Mouse (Mus musculus) myocyte (in vitro differentiated cells): Measurements from ENCODE around the gene Osbpl2. TPM values are rescaled to one million over a fixed set of nuclear protein-coding genes. Genes with fewer than 3 reads are reported as not detected.

Experiments
- H3K27me3 ChIP-seq: one replicate; pipeline ENCODE4 v1.6.1; 2011; ENCODE audit not compliant: control insufficient read depth, insufficient read depth, insufficient read length
- H3K36me3 ChIP-seq: one replicate; pipeline ENCODE4 v1.6.1; 2011; ENCODE audit not compliant: control insufficient read depth, insufficient read depth
- H3K4me2 ChIP-seq: one replicate; pipeline ENCODE4 v1.6.1; 2011; ENCODE audit warnings: low read depth, control low read depth
- H3K4me3 ChIP-seq: one replicate; pipeline ENCODE4 v1.5.1; 2011; ENCODE audit warnings: mild to moderate bottlenecking, control low read depth, moderate library complexity
- H3K79me2 ChIP-seq: one replicate; pipeline ENCODE4 v1.6.1; 2011; ENCODE audit not compliant: control insufficient read depth, insufficient read depth
- H3ac ChIP-seq: one replicate; pipeline ENCODE4 v1.6.1; 2011; ENCODE audit not compliant: control insufficient read depth, insufficient read length
- CEBPB ChIP-seq: IDR thresholded peaks from 2 replicates; pipeline ENCODE4 v1.6.1; 2011; ENCODE audit warnings: mild to moderate bottlenecking, moderate library complexity; ENCODE audit not compliant: poor library complexity, insufficient read depth, severe bottlenecking
- E2F4 ChIP-seq: IDR thresholded peaks from one replicate; pipeline ENCODE4 v1.6.1; 2011; ENCODE audit warnings: mild to moderate bottlenecking, control low read depth, moderate library complexity; ENCODE audit not compliant: insufficient read depth
- MAX ChIP-seq: IDR thresholded peaks from one replicate; pipeline ENCODE4 v1.6.1; 2011; ENCODE audit warnings: low read depth, mild to moderate bottlenecking, control low read depth
- MYOD1 ChIP-seq, 3 experiments: IDR thresholded peaks; one replicate each; pipeline ENCODE4 v1.6.1; 2011; ENCODE audit warnings: control low read depth in 2 of 3, low read depth in 2 of 3, mild to moderate bottlenecking in 2 of 3, moderate library complexity in 1 of 3; ENCODE audit not compliant: insufficient read length in 2 of 3, control insufficient read depth in 1 of 3
- MYOG ChIP-seq, 3 experiments: IDR thresholded peaks; one replicate each; pipeline ENCODE4 v1.6.1; 2011; ENCODE audit warnings: control low read depth in 2 of 3, low read depth in 2 of 3, mild to moderate bottlenecking in 2 of 3; ENCODE audit not compliant: insufficient read length in 2 of 3, control insufficient read depth in 1 of 3, insufficient read depth in 1 of 3
- POLR2A ChIP-seq: IDR thresholded peaks from one replicate; pipeline ENCODE4 v1.6.1; 2011; ENCODE audit warnings: low read depth, mild to moderate bottlenecking, control low read depth, moderate library complexity; ENCODE audit not compliant: insufficient read length
- POLR2AphosphoS2 ChIP-seq: IDR thresholded peaks from one replicate; pipeline ENCODE4 v1.6.1; 2011; ENCODE audit warnings: low read depth, control low read depth; ENCODE audit not compliant: insufficient read length
- REST ChIP-seq: IDR thresholded peaks from one replicate; pipeline ENCODE4 v1.6.1; 2011; ENCODE audit warnings: mild to moderate bottlenecking, control low read depth, moderate library complexity; ENCODE audit not compliant: insufficient read depth, insufficient read length
- SRF ChIP-seq: IDR thresholded peaks from one replicate; pipeline ENCODE4 v1.6.1; 2011; ENCODE audit warnings: low read depth; ENCODE audit not compliant: control insufficient read depth, insufficient read length
- TCF12 ChIP-seq: IDR thresholded peaks from one replicate; pipeline ENCODE4 v1.6.1; 2011; ENCODE audit warnings: mild to moderate bottlenecking, control low read depth; ENCODE audit not compliant: poor library complexity, insufficient read depth, severe bottlenecking
- TCF3 ChIP-seq: IDR thresholded peaks from one replicate; pipeline ENCODE4 v1.6.1; 2011; ENCODE audit warnings: low read depth, control low read depth; ENCODE audit not compliant: insufficient read length
- USF1 ChIP-seq: IDR thresholded peaks from one replicate; pipeline ENCODE4 v1.6.1; 2011; ENCODE audit warnings: low read depth, mild to moderate bottlenecking, control low read depth, moderate library complexity
- polyA plus RNA-seq: library from polyadenylated mRNA; unstranded; fragments of >200 nt; fragmentation: generic; extraction: Trizol; gene quantifications from one replicate; pipeline ENCODE4 v1.2.1, GENCODE M21; 2012; ENCODE audit warnings: missing spikeins

Gene Osbpl2
- polyA plus RNA-seq, 1 experiment, result 34.8 TPM

- TF ChIP-seq POLR2AphosphoS2, result no peak
- TF ChIP-seq TCF3, result no peak
- no peak for TF ChIP-seq E2F4
- no peak for TF ChIP-seq POLR2A
- TF ChIP-seq MAX, result no peak
- TF ChIP-seq TCF12, result no peak
- TF ChIP-seq MYOD1 (IDR thresholded peaks at IDR 0.05; ENCODE audit: control insufficient read depth in 1 of 3, insufficient read length in 2 of 3, low read depth in 2 of 3), result no peak
- no peak for TF ChIP-seq REST
- TF ChIP-seq CEBPB, result no peak
- no peak for TF ChIP-seq SRF
- no peak for TF ChIP-seq USF1
- no peak for TF ChIP-seq MYOG (IDR thresholded peaks at IDR 0.05; ENCODE audit: control insufficient read depth in 1 of 3, insufficient read depth in 1 of 3, insufficient read length in 2 of 3, low read depth in 2 of 3)
- Histone ChIP-seq H3K36me3 (no peaks in the 10 kb centered on the region), H3K4me3 (no peak overlapping the region), H3K27me3 (peaks cover 72% of the 10 kb centered on the region), H3K79me2 (no peaks in the 10 kb centered on the region), H3K4me2 (peak overlapping the region; percentile 18), H3ac (no peak overlapping the region)
Observed at GRCm38 (mm10) chr2:180104659-180105377, 14.3 kb upstream of the Osbpl2 start.

DNA sequence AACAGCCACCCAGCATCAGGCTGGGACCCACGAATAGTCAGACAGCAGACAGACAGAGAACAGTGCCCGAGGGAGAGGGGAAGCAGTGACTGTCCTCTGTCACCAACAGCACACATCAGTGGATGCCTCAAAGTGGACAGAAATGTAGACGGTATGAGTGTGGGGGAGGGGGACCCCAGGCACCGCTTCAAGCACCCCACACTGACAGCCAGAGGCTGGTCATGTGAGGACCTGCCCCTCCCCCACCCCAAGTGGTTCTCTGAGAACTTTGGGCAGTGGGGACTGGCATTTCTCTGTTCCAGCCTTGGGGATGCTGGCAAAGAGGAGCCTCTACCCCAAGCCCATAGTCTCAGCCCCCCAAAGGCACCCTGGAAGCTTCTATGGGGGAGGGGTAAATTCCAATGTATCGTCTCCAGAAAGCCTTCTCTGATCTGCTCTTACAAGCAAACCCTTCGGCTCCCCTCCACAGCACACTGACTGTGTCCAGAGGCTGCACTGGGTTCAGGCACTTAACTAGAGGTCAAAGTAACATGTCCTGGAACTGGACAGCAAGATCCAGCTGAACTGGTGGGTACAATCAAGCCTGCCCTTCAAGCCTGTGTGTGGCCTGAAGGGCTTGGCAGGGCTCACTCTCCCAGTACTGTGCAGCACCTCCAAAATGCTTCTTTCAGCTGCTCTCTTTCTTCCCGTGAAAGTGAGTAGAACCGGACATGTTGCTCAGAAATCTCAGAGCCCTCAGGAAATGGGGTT is 13.5 kb upstream of the Osbpl2 start:
- peaks cover 72% of the 10 kb centered on the region for H3K27me3 ChIP-seq
- no peak overlapping the region for H3ac ChIP-seq
- no peaks in the 10 kb centered on the region for H3K36me3 ChIP-seq
- TF ChIP-seq E2F4, result no peak
- no peak for TF ChIP-seq CEBPB
- no peak for TF ChIP-seq USF1
- TF ChIP-seq MYOD1 (IDR thresholded peaks at IDR 0.05; ENCODE audit: control insufficient read depth in 1 of 3, insufficient read length in 2 of 3, low read depth in 2 of 3), result no peak
- TF ChIP-seq MYOG (IDR thresholded peaks at IDR 0.05; ENCODE audit: control insufficient read depth in 1 of 3, insufficient read depth in 1 of 3, insufficient read length in 2 of 3, low read depth in 2 of 3), result no peak
- TF ChIP-seq MAX, result no peak
- no peak for TF ChIP-seq POLR2AphosphoS2
- no peak for TF ChIP-seq SRF
- no peak for TF ChIP-seq TCF12
- TF ChIP-seq POLR2A, result no peak
- no peak for TF ChIP-seq TCF3
- TF ChIP-seq REST, result no peak
- H3K4me3 ChIP-seq, result no peak overlapping the region
- no peak overlapping the region for H3K4me2 ChIP-seq
- H3K79me2 ChIP-seq, result no peaks in the 10 kb centered on the region

DNA sequence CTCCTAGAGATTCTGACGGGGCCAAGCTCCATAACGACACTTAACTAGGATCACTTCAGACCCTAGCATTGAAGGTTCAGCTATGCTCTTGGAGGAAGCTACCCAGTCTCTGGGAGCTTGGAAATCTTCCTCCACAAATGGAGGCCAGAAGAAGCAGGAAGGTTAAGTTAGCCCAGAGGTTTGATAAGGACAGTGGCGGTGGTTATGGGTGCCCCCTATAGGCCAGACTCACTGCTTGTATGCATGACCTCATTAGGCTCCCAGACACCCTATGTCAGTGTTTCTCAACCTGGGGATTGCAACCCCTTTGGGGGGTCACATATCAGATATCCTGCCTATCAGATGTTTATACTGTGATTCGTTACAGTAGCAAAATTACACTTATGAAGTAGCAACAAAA is 12.0 kb upstream of the Osbpl2 start:
- no peaks in the 10 kb centered on the region for H3K79me2 ChIP-seq
- no peaks in the 10 kb centered on the region for H3K36me3 ChIP-seq
- no peak overlapping the region for H3ac ChIP-seq
- H3K4me2 ChIP-seq, result no peak overlapping the region
- peaks cover 65% of the 10 kb centered on the region for H3K27me3 ChIP-seq
- TF ChIP-seq TCF12, result no peak
- no peak for TF ChIP-seq POLR2AphosphoS2
- no peak for TF ChIP-seq TCF3
- TF ChIP-seq POLR2A, result no peak
- TF ChIP-seq REST, result no peak
- TF ChIP-seq USF1, result no peak
- TF ChIP-seq MYOD1 (IDR thresholded peaks at IDR 0.05; ENCODE audit: control insufficient read depth in 1 of 3, insufficient read length in 2 of 3, low read depth in 2 of 3), result no peak
- H3K4me3 ChIP-seq, result no peak overlapping the region

DNA sequence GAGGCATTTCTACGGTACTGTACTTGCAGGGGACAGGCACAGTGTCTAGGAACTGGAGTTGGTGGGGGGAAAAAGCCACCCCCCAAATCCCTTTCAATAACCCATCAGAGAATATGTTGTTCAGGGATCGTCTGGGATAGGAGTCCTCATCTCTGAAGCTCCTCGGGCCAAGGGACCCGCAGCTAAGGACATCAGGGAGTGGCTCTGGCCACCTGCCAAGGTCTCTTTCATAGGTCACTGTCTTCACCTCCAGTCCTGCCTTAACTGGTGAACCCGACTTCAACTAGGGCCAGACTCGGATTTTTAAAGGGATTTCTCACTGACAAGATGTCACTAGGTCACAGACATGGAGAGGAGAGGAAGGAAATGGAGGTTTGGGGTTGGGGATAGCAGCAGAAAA is 10.8 kb upstream of the Osbpl2 start:
- TF ChIP-seq MYOG (IDR thresholded peaks at IDR 0.05; ENCODE audit: control insufficient read depth in 1 of 3, insufficient read depth in 1 of 3, insufficient read length in 2 of 3, low read depth in 2 of 3), result no peak
- no peak for TF ChIP-seq REST
- TF ChIP-seq MAX, result no peak
- no peak for TF ChIP-seq TCF12
- TF ChIP-seq E2F4, result no peak
- no peak for TF ChIP-seq CEBPB
- TF ChIP-seq POLR2AphosphoS2, result no peak
- TF ChIP-seq SRF, result no peak
- H3K4me3 ChIP-seq, result no peak overlapping the region
- H3K36me3 ChIP-seq, result no peaks in the 10 kb centered on the region
- H3K79me2 ChIP-seq, result no peaks in the 10 kb centered on the region
- H3K4me2 ChIP-seq, result no peak overlapping the region
- H3ac ChIP-seq, result no peak overlapping the region
- peaks cover 53% of the 10 kb centered on the region for H3K27me3 ChIP-seq
